Comparison of ENCODE assay signal across 12 mouse cellular contexts in genomic region chr7:128854193-128854592, GRCm38 (mm10).
A peak's percentile ranks its signal among the peaks of the same experiment; 100 is the strongest.
DNase-seq lines count a peak whose midpoint lies in the region; ATAC-seq lines count a peak whose summit lies in the region.
"Had no signal": no experiment of that assay in that cellular context is flagged by ENCODE, and none has a peak within 500 bp of the region (broad histone marks: within the 10 kb centered on the region; RNA-seq: fewer than 3 reads in every experiment).

No protein-coding gene starts in this region.

- 45% methylated on average over 4 of the region's 4 CpGs for WGBS in forebrain, embryonic 15.5 days
- WGBS in forebrain, embryonic 10.5 days: 81% methylated on average over 4 of the region's 4 CpGs
- WGBS in limb, embryonic 11.5 days: 77% methylated on average over 4 of the region's 4 CpGs
- 84% methylated on average over 4 of the region's 4 CpGs for WGBS in limb, embryonic 10.5 days

- H3K4me3 ChIP-seq in forebrain, embryonic 15.5 days: no peak overlapping the region
- no peak overlapping the region for H3K4me3 ChIP-seq in forebrain, embryonic 10.5 days
- H3K4me3 ChIP-seq in limb, embryonic 11.5 days (ENCODE audit: low read depth, low read length): no peak overlapping the region
- H3K4me3 ChIP-seq in limb, embryonic 10.5 days: no peak overlapping the region
- peak overlapping the region; percentile 55 for H3K4me3 ChIP-seq in erythroblast, embryonic 14.5 days (replicated peaks)
- H3K4me3 ChIP-seq: gastrocnemius, adult 2 months; lung, embryonic 15.5 days; neural tube, embryonic 15.5 days had no signal

- no peak for DNase-seq in forebrain, embryonic 10.5 days (ENCODE audit: extremely low spot score, low spot score)
- peak; percentile 14 for DNase-seq in limb, embryonic 11.5 days (ENCODE audit: low spot score)
- no peak for DNase-seq in limb, embryonic 10.5 days (ENCODE audit: low spot score)
- no peak for DNase-seq in urinary bladder, adult 18-20 months (ENCODE audit: low spot score in 2 of 2)
- no peak for DNase-seq in frontal cortex, adult 2 months (ENCODE audit: extremely low spot score in 1 of 2, low spot score in 1 of 2)
- DNase-seq: gastrocnemius, adult 2 months; kidney, postnatal 14 days had no signal

- peaks cover 5% of the 10 kb centered on the region; the same call in 1 of the 2 replicates for H3K4me1 ChIP-seq in forebrain, embryonic 15.5 days
- H3K4me1 ChIP-seq in forebrain, embryonic 10.5 days: peaks cover 2% of the 10 kb centered on the region
- no peaks in the 10 kb centered on the region for H3K4me1 ChIP-seq in limb, embryonic 11.5 days (ENCODE audit: control insufficient read depth, insufficient read depth, low read length)
- H3K4me1 ChIP-seq in limb, embryonic 10.5 days: no peaks in the 10 kb centered on the region
- H3K4me1 ChIP-seq in erythroblast, embryonic 14.5 days (ENCODE audit: control insufficient read depth): peaks cover 43% of the 10 kb centered on the region
- H3K4me1 ChIP-seq: lung, embryonic 15.5 days; neural tube, embryonic 15.5 days had no signal

- no peaks in the 10 kb centered on the region for H3K27me3 ChIP-seq in forebrain, embryonic 15.5 days
- peaks cover 9% of the 10 kb centered on the region; the same call in 1 of the 2 replicates for H3K27me3 ChIP-seq in forebrain, embryonic 10.5 days (ENCODE audit: poor library complexity, severe bottlenecking)
- H3K27me3 ChIP-seq in limb, embryonic 11.5 days (ENCODE audit: control insufficient read depth, insufficient read depth, low read length): no peaks in the 10 kb centered on the region
- no peaks in the 10 kb centered on the region for H3K27me3 ChIP-seq in limb, embryonic 10.5 days (ENCODE audit: low read depth, poor library complexity, severe bottlenecking)
- no peaks in the 10 kb centered on the region for H3K27me3 ChIP-seq in erythroblast, embryonic 14.5 days (ENCODE audit: control insufficient read depth)
- H3K27me3 ChIP-seq: lung, embryonic 15.5 days; neural tube, embryonic 15.5 days had no signal

- no peak overlapping the region for H3K4me2 ChIP-seq in forebrain, embryonic 15.5 days (replicated peaks)
- no peak overlapping the region for H3K4me2 ChIP-seq in limb, embryonic 11.5 days (ENCODE audit: low read depth, severe bottlenecking)
- H3K4me2 ChIP-seq: lung, embryonic 15.5 days; neural tube, embryonic 15.5 days had no signal

- ATAC-seq in forebrain, embryonic 15.5 days (replicated peaks): peak; percentile 72
- ATAC-seq in limb, embryonic 11.5 days (ENCODE audit: insufficient number of reproducible peaks, low FRiP score, low TSS enrichment, low read depth): no peak
- ATAC-seq in megakaryocyte-erythroid progenitor cell, adult 5-6 weeks (replicated peaks; ENCODE audit: low FRiP score, low TSS enrichment, poor library complexity, severe bottlenecking): peak; percentile 79

- H3K9me3 ChIP-seq in forebrain, embryonic 15.5 days: peaks cover 4% of the 10 kb centered on the region; the same call in 1 of the 2 replicates
- peaks cover 8% of the 10 kb centered on the region; the same call in 1 of the 2 replicates for H3K9me3 ChIP-seq in forebrain, embryonic 10.5 days
- H3K9me3 ChIP-seq in limb, embryonic 11.5 days (ENCODE audit: control insufficient read depth, low read length): no peaks in the 10 kb centered on the region
- H3K9me3 ChIP-seq in limb, embryonic 10.5 days (replicated peaks): no peaks in the 10 kb centered on the region
- H3K9me3 ChIP-seq in erythroblast, embryonic 14.5 days (ENCODE audit: control insufficient read depth, low read length): no peaks in the 10 kb centered on the region; the same call in 1 of the 2 replicates
- H3K9me3 ChIP-seq: lung, embryonic 15.5 days; neural tube, embryonic 15.5 days had no signal

- no peak overlapping the region for H3K27ac ChIP-seq in forebrain, embryonic 15.5 days (replicated peaks)
- H3K27ac ChIP-seq in forebrain, embryonic 10.5 days: no peak overlapping the region
- H3K27ac ChIP-seq in limb, embryonic 11.5 days (replicated peaks; ENCODE audit: low read depth, low read length): no peak overlapping the region
- H3K27ac ChIP-seq in limb, embryonic 10.5 days: no peak overlapping the region
- H3K27ac ChIP-seq: gastrocnemius, adult 2 months; lung, embryonic 15.5 days; neural tube, embryonic 15.5 days had no signal

- H3K36me3 ChIP-seq in forebrain, embryonic 15.5 days: no peaks in the 10 kb centered on the region
- no peaks in the 10 kb centered on the region for H3K36me3 ChIP-seq in forebrain, embryonic 10.5 days (replicated peaks)
- H3K36me3 ChIP-seq in limb, embryonic 11.5 days (ENCODE audit: control insufficient read depth, insufficient read depth, low read length): no peaks in the 10 kb centered on the region
- H3K36me3 ChIP-seq in limb, embryonic 10.5 days: no peaks in the 10 kb centered on the region
- H3K36me3 ChIP-seq in erythroblast, embryonic 14.5 days (ENCODE audit: control insufficient read depth): no peaks in the 10 kb centered on the region
- H3K36me3 ChIP-seq: lung, embryonic 15.5 days; neural tube, embryonic 15.5 days had no signal

- no peak overlapping the region for H3K9ac ChIP-seq in forebrain, embryonic 15.5 days (replicated peaks)
- no peak overlapping the region for H3K9ac ChIP-seq in limb, embryonic 11.5 days (ENCODE audit: low read length)
- H3K9ac ChIP-seq: lung, embryonic 15.5 days; neural tube, embryonic 15.5 days had no signal
